Mouse (Mus musculus): ENCODE data around the gene Casp6.

Gene Casp6

DNA sequence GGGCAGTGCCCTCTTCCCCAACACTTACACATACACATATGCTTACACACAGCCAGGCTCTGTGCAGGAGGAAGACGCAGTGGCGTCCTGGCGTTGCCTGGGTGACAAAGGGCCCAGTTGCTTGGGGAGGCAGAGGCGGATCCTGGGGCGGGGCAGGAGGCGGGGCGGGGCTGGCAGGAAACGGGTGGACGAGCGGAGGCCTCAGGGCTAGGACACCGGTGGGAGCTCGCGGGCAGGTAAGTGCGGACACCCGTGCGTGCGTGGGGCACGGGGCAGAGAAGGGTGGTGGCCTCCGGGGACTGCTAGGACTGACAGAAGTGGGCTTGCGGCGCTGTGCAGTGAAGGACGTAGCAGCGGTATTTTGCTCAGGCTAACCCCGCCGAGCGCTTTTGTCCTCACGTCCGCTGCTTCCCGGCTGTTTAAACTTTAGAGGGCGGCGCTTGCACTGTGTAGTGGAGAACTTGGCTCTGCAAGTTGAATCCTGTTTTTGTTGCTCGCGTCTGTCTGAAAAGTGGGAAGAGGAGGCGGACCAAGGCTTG is at the start of gene Casp6:
TSS of gene Casp6 (plus strand) at position 155 of the 539 bp plus-strand sequence.
- peak; percentile 79 for DNase-seq (ENCODE audit: low spot score)

DNA sequence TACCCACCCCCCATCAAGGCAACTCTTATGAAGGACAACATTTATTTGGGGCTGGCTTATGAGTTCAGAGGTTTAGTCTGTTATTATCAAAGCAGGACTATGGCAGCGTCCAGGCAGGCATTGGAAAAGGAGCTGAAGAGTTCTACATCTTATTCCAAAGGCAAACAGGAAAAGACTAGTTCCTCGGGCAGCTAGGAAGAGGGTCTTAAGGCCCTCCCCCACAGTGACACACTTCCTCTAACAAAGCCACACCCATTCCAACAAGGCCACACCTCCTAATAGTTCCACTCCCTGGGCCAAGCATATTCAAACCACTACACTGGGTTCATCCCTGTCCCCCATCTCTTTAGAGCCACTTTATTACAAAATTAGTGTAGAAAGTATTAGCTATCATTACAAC is 38.6 kb upstream of the Casp6 start:
- DNase-seq (ENCODE audit: low spot score) = no peak

DNA sequence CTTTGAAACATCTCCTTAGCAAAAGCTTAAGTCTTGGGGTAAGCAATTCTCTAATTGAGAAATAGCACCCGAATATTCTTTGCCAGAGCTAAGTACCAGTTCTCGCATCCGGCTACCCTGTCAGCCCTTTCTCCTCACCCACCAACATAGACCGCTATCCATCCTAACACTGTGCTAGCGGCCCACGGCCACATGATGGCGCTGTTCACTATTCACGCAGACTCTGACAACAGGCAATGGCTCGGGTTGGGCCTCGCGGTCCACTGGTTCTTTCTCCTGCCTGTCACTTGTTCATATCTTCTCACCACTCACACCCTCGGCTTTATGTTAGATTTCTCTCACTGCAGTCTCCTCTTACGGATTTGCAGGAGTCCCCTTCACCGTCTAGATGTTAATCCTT is 37.5 kb upstream of the Casp6 start:
- DNase-seq (ENCODE audit: low spot score) = peak; percentile 46

DNA sequence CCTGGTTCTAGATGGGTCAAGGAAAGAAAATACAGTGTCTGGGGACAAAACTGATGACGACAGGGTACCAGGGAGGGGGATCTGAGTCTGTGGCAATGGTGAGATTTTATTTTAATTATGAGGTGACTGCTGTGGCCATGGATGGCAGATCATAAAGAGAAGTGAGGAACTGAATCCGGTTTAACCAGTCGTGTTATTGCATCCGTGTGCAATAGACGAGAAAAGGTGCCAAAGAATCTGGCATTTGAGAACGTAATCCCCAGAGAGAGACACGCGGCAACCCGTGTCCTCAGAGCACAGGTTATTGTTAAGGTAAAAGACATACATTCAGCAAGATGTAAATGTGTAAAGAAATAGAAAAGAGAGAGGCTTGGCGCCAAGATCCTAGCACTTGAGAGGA is 23.9 kb upstream of the Casp6 start:
- no peak for DNase-seq (ENCODE audit: low spot score)

DNA sequence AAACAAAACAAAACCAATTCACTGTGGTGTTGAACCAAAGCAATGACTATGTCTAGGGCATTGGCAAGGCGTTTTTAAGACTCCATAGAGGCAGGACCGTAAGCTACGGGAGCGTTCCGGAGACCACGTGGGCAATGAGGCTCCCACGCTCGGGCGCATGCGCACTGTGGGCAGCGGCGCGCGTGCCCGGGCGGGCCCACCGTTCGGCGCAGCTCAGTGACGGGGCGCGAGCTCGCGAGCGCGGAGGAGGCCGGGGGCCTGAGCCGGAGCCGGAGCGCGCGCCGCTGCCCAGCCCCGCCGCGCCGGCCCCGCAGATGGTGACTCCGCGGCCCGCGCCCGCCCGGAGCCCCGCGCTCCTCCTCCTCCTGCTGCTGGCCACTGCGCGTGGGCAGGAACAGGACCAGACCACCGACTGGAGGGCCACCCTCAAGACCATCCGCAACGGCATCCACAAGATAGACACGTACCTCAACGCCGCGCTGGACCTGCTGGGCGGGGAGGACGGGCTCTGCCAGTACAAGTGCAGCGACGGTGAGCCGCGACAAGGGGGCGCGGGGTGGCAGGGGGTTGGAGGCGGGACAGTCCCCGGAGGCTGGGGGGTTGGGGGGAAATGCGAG is 22.7 kb upstream of the Casp6 start, which contains the start of gene Pla2g12a:
TSS of gene Pla2g12a (plus strand) at position 202 of the 617 bp plus-strand sequence.
- DNase-seq (ENCODE audit: low spot score) = peak; percentile 83

DNA sequence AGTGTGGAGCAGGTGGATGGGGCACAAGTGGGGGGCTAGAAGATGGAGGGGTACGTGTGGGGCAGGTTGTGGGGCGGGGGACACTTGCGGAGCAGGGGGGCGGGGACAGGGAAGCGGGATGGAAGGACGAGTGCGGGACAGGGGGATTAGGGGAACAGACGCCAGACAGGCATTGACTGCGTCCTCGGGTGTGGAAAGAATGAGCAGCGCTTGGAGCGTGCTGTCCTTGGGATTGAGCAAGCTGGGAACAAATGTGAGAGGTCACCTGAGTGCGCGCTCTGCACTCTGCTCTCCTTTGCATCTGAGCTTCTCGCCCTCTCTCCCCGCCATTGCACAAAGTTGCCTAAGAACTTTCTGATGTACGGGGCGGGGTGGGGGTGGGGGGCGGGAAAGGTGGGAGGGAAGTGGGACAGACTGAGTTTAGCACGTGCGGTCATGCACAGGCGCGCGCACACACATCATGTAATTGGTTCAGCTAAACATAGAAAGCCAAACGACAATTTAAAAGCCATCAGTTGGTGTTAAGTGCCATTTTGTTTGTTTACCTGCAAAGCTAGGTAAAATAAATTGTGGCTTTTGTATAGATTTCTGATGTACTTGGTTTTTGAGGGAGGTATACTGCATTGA is 22.0 kb upstream of the Casp6 start:
- DNase-seq (ENCODE audit: low spot score) = peak; percentile 18

DNA sequence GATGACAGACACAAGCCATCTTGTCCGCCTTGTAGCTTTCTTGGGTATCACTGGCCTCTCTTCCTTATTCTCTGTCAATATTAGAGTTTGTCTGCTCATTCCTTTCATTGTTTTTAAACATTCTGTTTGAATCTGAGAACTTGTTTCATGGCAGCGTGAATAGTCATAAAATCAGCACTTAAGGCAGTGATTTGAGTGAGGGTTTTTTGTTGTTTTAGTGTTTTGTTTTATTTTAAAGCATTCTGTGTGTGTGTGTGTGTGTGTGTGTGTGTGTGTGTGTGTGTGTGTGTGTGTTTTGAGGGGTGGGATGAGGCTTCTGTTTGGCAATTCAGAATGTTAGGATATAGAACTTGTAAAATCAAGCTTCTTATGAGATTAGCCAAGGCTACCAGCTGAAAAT is 21.3 kb upstream of the Casp6 start:
- DNase-seq (ENCODE audit: low spot score) = no peak

DNA sequence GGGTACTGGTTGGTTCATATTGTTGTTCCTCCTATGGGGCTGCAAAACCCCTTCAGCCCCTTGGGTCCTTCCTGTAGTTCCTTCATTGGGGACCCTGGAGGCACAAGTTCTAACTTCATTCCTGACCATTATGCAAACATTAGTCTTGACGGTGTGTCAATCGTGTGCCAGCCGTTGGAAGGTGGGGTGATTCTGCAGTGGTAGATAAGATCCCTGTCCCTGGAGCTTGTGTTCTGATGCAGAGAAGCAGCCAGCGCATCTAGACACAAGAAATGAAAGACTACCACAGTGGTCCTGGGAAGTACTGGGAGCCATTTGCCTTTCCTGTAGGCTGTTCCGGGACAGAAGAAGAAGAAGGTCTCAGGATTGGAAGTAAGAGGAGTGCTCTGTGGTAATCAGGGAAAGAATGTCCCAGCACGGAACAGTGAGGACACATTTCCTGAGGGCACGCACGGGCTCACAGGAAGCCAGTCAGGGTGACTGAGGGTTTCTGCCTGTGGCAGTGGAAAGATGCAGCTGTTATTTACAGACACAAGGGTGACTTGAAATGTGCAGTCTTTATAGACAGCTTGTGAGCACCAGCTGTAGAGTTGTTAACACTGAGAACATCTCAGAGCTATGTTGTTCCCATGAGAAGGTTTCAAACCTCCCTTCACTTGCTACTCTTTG is 20.2 kb upstream of the Casp6 start:
- DNase-seq (ENCODE audit: low spot score) = no peak

DNA sequence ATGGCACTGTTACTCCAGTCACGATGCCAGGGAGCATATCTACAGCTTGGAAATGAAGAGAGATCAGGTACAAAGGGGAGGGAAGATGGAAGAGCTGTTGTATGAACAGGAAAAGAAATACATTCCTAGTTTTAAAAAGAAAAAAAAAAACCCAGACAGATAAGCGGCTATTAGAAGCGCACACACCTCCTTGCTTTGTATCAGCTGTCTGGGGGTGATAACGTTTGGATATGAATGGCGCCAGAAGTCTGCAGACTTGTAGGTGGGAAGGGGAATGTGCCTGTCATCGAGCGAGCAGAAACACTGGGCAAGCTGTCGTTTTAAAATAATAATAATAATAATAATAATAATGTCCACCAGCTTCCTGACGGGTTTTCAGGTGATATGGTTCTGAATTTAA is 15.6 kb upstream of the Casp6 start:
- DNase-seq (ENCODE audit: low spot score) = no peak

DNA sequence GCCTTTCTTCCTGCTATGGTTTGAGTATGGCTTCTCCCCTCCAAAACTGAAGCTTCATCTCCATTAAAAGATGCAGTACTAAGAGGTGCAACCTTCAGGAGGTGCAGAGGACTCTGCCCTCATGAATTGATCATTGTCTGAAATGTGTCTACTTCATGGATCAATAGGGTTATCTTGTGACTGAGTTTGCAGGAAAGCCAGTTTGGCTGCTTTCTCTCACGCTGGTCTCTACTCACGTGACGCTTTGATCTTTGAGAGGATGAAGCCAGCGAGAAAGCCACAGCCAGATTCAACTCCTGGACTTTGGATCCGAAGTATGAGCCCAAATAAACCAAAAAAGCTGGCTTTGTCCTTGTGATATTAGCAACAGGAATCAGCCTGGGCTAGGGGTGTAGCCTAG is 14.8 kb upstream of the Casp6 start:
- no peak for DNase-seq (ENCODE audit: low spot score)

DNA sequence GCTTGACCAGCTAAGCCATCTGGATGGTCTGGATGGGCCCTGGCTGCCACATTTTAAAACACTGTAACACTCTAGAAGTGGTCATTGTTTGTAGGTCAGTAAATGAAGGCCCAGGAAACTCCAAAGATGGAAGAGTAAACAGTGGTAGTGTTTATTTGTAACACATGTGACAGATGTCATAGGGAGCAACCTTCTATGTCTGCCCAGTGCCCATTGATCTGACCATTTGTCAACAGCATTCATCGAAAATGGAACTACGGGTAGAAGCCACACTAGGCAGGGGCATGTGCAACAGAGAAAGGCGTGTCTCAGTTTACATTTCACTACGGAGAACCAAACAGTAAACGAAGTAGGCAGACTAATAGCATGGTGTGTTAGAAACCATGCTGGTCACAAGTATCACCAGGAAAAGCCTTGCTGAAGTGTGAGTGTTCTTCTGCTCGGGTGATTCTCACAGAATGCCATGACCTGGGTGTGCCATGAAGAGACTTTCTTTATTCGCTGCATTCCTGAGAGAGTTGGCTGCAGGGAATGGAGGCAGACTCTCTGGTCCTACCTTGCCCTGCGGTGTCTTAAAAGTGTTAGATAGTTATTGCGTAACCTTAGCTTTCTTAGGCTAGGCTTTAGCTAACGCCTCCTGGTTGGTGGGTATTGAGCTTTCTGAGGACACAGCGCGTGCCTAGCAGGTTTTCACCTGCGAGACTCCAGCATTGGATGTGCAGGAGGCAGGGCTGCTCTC is 13.3 kb upstream of the Casp6 start:
- no peak for DNase-seq (ENCODE audit: low spot score)

DNA sequence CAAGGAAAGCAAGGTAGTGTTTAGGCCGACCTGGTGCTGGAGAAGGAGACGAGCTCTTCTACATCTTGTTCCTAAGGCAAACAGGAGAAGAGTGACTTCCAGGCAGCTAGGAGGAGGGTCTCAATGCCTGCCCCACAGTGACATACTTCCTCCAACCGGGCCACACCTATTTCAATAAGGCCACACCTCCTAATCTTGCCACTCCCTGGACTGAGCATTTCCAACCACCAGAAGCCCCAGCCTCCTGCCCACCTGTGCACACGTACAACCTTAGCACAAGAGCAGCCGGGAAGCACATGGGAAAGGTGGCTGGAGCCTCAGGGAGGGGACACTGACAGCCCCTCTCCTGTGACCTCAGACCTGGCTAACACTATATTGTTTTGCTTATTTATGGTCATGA is 9.2 kb upstream of the Casp6 start:
- no peak for DNase-seq (ENCODE audit: low spot score)

DNA sequence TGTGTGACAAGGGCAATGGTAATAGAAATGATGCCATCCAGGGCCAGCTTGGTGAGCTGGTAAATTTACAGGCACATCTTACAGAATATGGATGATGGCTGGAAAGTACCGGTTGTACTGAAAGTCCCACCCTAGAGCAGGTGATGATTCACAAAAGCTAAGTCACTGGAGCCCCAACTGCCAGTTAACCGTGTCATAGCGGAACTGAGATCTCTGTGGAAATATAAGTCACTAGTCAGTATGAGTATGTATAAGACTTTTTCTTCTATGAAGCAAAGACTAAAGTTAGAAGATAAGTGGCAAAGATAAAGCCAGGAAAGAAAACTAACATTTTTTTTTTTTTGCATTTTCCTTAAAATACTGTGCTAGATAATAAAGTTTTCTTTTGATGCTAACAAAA is 8.1 kb upstream of the Casp6 start:
- DNase-seq (ENCODE audit: low spot score) = no peak

DNA sequence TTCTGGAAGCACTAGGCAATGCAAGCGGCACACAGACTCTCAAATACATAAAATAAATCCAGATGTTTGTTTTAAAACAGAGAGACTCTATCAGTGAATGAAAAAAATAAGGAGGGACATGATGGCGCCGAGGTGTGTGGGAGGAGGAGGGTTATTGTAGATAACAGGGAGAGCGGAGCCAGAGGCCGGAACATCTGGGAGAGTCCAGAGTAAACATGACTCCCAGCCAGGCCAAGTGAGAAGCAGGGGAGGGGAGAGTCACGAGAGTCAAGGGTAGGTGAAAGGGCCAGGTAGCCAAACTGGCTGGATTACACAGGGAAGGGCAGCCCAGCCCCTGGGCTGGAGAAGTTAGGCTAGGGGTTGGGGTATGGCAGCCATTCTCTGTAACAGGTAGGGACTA is 4.6 kb upstream of the Casp6 start:
- no peak for DNase-seq (ENCODE audit: low spot score)

DNA sequence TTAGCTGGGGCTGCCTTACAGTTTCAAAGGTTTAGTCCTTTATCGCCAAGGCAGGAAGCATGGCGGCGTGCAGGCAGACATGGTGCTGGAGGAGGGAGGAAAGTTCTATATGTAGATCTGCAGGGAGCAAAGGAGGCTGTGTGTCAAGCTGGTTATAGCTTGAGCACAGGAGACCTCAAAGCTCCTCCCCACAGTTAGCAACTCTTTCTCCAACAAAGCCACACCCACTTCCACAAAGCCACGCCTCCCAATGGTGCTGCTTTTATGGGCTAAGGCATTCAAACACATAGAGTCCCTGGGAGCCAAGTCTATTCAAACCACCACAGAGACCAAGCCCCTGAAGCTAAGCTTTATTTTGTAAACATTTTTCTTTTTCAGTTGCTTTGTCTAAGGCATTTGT is 2.3 kb upstream of the Casp6 start:
- no peak for DNase-seq (ENCODE audit: low spot score)

DNA sequence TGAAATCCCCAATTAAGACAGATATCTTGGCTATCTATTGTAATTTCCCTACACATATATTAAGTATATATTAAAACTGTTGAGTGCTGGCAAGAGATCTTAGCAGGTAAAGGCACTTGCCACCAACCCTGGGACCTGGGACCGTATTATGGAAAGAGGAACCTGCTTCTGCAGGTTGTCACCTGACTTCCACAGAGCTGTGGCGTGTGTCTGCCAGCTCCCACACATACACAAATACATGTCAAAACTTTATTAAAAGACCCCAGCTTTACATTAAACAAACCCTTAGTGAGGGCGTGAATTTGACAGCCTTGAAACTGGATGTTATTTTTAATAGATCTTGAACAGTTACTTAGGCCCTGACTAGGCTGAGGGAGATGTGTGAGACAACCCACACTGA is 2.1 kb downstream of the Casp6 start:
- DNase-seq (ENCODE audit: low spot score) = no peak

DNA sequence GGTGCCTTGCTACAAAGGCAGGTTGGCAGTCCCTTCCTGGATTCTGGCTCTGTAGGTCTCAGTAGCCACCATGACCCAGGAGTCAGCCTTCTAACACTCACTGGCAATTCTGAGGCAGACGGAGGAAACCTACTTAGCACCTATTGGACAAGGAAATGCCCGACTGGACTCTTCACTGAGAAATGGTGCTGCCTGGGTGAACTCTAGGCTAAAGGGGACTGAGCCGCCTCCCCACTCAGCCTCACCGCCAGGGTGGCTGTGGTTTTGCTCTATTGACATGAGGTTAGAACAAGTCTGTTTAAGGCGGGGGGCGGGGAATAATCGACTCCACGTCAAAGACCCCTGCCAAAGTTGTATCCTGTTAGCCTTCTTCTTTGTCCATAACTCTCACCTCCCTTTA is 2.6 kb downstream of the Casp6 start:
- DNase-seq (ENCODE audit: low spot score) = no peak

DNA sequence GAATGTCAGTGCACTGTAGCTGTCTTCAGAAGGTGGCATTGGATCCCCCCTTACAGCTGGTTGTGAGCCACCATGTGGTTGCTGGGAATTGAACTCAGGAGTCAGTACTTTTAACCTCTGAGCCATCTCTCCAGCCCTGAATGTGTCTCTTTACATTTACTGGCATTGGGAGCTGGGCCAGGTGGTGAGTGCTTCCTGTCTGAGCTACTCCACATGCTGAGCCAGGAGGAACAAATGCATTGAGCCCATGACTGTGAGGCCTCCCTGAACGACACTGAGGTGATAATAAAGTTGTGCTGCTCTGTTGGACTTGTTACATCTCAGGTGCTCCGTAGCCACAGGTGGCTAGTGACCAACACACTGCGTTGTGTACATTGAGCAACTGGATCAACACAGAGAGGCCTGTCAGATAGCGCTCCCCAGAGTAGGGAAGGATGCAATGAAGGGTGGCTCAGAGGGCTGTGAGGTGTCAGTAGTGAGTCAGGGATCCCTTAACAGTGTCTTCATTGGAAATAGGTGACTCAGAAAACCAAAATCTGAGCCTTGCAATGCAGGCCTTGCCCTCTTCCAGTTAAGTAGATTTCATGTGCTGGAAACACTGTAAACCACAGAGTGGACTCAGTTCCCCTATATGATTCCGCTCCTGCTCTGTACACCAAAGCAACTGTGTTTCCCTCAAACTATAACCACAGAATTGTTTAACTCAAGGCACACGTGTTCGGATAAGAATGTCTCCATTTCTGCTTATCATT is 3.3 kb downstream of the Casp6 start:
- DNase-seq (ENCODE audit: low spot score) = no peak

DNA sequence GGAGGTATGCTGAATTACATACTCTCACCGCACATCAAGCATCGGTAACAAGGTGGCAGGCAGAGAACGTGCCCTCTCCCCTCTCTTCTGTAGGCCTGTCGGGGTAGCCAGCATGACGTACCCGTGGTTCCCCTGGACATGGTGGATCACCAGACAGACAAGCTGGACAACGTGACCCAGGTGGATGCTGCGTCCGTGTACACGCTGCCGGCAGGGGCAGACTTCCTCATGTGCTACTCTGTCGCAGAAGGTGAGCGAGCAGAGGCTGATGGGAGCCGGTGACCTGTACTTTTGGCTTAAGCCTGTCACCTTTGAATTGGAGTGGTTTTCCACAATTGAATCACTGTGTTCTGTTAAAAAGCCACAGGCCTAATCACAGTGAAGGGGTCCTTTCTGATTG is 10.8 kb downstream of the Casp6 start:
- no peak for DNase-seq (ENCODE audit: low spot score)

DNA sequence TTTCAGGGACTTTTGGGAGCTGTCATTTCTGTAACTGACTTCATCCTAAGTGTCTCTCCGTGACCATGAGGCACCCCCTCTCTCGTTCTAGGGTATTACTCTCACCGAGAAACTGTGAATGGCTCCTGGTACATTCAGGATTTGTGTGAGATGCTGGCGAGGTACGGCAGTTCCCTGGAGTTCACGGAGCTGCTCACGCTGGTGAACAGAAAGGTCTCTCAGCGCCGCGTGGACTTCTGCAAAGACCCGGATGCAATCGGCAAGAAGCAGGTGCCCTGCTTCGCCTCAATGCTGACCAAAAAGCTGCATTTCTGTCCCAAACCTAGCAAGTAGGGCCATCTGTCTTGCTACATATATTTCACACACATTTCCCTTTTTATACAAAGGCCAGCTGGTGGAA is 12.0 kb downstream of the Casp6 start:
- DNase-seq (ENCODE audit: low spot score) = no peak

DNA sequence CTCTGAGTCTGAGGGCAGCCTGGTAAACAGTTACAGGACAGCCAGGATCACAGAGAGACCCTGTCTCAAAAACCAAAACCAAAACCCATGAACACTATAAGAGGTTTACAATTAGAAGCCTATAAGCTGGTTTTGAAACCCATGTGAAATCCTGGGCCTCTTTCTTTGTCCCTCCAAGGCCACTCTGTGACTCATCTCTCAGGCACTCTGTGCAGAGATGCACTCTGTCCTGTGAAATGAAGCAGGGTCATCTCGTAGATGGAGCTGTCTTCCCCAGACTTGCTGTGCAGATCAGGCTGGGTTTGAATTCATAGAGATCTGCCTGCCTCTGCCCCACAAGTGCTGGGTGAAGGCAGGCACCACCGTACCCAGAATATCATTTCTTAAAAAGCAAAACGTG is 16.2 kb downstream of the Casp6 start:
- no peak for DNase-seq (ENCODE audit: low spot score)

DNA sequence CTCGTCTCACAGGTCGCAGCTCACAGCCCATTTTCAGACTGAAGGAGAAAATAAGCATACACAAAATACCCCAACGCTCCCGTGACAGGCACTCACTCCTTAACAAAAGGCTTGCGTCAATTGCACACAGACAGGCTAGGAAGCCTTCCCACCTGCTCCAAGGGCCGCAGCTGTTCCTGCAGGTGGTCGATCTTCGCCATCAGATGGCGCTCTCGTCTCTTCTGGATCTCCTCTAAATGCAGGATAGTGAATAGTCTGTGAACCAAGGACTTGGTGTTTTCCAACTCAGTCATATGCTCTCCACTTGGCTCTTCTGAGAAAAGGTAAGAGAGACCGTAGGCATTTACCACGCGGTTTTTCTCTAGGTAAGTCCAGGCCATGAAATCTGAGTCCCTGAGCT is 17.2 kb downstream of the Casp6 start:
- DNase-seq (ENCODE audit: low spot score) = peak; percentile 32
